Mouse (Mus musculus) erythroid progenitor cell, adult 5-6 weeks (primary cell): Measurements from ENCODE around the gene Rnf133. TPM values are rescaled to one million over a fixed set of nuclear protein-coding genes. Genes with fewer than 3 reads are reported as not detected.

Experiments used
- ATAC-seq: replicated peaks from 2 replicates; pipeline ENCODE4 v1.8.0; 2016; ENCODE audit warnings: moderate number of reproducible peaks, mild to moderate bottlenecking, moderate TSS enrichment, inconsistent platforms; ENCODE audit not compliant: poor library complexity, low FRiP score, severe bottlenecking
- total RNA-seq, 2 experiments: library from RNA; stranded (forward) in 1 of 2; stranded (reverse) in 1 of 2; fragments of 150-400 nt in 1 of 2; fragments of 186-747, 209-891 nt in 1 of 2; gene quantifications; 2 replicates each; pipeline versions ENCODE4 v1.2.3 to v1.2.4; 2015 to 2017; ENCODE audit warnings: low replicate concordance in 2 of 2

The Rnf133 gene
- total RNA-seq (2015; ENCODE audit: low replicate concordance) (not detected in 2 replicates), total RNA-seq (2017; ENCODE audit: low replicate concordance) (not detected in 2 replicates)

DNA sequence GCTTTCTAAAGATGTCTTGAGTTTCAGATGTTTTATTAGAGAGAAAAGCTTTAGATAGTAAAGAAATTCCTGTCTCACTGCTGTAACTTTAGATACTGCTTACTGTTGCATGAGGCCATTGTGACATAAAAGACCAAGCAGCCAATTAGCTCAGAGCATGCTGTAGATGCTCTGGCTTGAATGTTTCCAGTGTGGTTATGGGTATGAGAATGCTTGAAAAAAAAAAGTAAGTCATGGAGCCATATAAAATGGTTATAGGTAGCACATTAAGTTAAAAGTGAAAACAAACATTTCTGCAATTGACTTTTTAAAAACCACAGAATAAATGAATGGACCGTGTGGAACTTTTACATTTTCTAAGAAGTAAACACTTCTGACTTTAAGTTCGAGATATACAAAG is at the start of gene Rnf133:
TSS of gene Rnf133 (minus strand) at position 101 of the 400 bp plus-strand sequence.
- ATAC-seq: no peak

DNA sequence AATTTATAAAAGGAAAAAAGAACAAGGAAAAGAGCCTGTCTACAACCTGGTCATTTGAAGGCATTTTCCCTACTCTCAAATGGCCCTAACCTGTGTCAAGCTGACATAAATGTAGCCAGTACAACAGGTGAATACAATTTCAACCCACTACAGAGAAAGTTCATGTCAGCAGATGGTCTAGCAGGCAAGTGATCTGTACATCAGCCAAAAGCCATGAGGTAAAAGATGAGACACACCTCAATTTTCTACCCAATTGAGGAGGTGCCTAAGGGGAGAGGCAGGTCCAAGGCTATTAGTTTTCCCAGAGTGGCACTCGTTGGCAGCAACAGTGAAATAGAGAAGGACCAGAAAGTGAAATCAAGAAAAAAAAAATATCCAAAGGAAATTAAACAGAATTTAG is 28.1 kb upstream of the Rnf133 start:
- ATAC-seq: no peak

DNA sequence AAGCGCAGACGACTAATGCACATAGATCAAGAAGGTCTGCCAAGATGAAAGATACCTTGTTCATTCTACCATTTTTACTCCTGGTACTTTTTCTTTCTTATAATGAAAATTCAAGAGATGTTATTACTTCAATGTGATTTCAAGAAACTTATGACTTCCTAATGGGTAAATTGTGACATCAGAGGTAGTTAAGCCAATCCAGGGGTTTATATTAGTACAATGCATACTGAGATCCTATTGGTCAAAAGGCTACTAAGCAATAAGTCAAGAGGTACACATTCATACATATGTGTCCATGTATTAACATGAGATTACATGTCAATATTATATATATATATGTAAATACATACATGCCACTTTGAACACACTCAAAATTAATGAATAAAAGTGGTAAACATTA is 4.9 kb upstream of the Rnf133 start, which contains the start of gene Rnf148:
TSS of gene Rnf148 (minus strand) at position 101 of the 400 bp plus-strand sequence.
- ATAC-seq: no peak

DNA sequence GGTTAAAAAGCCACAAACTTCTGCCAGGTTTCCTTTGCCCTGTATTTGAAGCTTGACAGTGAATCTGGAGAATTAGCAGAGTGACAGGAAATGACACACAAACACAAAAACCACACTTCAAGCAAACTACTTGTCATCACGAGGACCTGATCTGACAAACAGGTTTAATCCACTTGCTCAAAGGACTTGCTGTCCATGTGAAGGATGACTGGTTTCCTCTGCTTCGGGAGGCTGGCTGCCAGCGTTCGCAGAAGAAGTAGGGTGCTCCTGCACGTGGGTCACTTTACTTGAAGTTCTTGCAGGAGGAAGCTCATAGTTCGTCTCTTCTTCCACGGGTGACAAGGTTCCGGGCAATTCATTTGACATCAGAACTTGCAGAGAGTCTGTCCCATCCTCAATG is 1.4 kb downstream of the Rnf133 start:
- ATAC-seq: no peak

DNA sequence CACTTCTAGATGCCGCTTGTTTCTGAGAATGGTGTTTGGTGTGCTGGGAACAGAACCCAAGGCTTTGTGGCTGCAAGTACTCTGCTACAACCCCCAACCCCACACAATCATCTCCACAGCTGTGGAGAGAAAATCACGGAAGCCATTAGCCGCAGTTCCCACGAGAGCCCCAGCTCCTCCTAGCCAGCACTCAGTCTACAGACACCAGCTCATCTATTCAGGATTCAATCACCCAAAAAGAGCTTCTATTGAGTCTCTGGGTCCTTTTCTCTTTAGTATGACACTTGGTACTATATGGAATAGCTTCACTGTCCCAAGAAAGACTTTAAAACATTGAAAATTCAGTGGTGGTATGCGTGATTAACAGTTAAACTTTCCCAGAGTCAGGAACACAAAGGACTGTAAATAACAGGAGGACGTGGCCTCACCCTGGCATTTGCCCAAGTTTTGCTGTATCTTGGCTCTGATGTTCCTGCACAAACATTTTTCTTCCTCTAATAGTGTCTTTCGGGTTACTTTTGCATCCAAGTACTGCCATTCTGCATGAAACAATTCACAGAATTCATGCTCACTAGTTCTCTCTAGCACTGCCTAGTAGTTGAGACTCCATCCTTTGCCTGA is 2.4 kb downstream of the Rnf133 start:
- no peak for ATAC-seq

DNA sequence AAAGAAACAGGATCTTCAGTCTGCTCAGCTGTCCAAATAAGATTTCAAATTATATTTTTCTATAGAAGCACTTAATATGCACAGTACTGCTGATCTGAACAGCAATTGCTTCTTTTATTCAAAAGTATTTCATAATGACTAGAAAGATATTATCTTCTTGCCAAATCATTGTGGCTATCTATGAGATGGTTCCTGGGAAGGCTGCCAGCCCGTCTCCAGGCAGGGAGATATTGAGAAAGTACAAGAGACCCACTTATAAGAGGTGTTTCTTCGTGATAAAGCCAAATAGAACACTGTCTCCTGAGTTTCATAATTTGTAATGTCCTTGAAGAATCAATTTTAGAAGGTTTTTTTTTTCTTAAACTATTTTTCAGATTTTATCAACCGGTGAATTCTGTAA is 13.0 kb downstream of the Rnf133 start:
- no peak for ATAC-seq

DNA sequence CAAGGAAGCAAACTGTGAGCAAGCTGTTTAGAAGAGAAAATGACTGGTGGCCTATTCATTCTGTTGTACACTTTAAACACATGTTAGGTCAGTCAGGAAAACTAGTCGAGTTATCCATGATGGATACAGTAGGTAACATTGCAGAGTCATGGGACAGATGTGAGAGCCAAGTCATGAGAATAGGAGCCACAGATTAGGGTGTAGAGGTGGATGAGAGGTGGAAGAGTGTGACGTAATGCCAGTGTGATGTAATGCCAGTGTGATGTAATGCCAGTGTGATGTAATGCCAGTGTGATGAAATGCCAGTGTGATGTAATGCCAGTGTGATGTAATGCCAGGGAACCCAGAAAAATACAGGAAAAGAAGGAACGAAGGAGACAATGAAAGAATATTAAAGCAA is 14.9 kb downstream of the Rnf133 start:
- no peak for ATAC-seq

DNA sequence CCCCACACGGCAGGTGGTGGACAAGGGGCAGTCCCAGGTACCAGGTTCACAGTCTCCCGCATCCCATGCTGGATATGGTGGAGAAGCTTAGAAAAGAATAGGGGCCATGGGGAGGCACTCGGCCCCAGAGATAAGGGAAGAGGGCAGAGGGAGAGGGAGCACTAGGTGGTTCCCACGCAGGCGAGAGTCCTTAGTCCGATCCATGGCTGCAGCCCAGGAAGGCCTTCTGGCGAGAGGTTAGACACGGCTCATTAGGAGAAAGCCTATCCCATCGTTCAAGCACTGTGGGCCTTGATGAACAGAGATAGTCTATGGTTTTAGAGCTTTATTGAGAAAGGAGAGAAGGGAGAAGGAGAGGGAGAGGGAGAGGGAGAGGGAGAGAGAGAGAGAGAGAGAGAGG is 16.1 kb downstream of the Rnf133 start:
- ATAC-seq: no peak

DNA sequence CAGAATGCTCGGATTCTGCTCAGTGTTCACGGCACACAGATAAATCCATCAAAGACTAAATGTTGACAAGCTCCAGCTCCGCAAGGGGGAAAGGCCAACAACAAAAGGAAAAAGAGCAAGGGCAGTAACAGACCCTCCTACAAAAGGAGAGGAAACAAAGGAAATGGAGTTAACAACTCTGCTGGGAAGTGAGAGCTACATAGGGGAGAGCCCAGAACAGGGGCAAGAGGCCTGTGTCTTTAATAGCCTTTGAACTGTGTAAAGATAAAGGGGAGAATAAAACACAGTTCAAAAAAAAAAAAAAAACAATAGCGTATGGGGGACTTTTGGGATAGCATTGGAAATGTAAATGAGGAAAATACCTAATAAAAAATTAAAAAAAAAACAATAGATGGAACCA is 19.6 kb downstream of the Rnf133 start:
- no peak for ATAC-seq

Other genes with a start within 250 kb of the Rnf133 start
- gene Rnf148, start 4.8 kb upstream of the Rnf133 start, total RNA-seq (2015; ENCODE audit: low replicate concordance): not detected in 2 replicates
- not detected in 2 replicates for gene Rnf148, start 4.8 kb upstream of the Rnf133 start, total RNA-seq (2017; ENCODE audit: low replicate concordance)
- not detected in 2 replicates for gene Cadps2, start 189.1 kb upstream of the Rnf133 start, total RNA-seq (2015; ENCODE audit: low replicate concordance)
- 0.26 TPM in 1 of 2 replicates, not detected in the other for gene Cadps2, start 189.1 kb upstream of the Rnf133 start, total RNA-seq (2017; ENCODE audit: low replicate concordance)